Mouse (Mus musculus): ENCODE data around the gene Lsm7.

The Lsm7 gene

DNA sequence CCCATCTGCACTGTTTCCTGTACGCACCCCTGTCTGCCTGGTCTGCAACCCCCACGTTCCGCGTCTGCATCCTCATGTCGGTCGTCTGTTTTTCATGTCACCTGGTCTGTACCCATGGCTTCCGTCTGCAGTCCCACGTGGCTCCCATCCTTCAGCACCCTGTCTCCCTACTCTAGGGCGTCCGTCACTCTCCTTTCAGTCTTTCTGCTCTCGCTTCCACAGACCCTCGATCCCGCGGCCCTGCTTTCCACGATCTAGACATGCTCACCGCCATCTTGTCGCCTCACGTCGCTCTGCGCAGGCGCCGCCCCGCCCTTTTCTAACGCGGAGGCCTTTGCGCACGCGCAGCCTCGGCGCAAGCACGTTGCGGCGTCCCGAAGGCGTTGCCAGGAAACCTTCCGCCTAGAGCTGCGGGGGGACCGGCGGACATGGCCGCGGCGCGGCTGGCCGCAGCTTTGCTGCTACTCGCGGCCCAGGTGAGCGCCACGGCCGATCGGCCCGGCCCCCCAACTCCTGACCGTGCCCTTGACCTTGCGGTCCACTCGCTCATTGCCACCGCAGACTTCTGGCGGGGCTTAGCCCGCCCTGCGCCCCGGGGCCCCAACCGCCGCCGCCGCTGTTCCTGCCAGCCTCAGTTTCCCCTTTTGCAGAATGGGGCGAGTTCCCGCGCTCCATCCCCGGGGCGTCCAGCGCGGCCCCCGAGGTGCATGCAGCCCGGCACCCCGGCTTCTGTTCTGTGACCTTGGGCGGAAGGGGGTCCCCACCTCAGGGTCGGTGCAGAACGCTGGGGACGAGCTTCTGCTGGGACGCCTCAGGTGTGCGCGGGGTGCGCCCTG, at the start of gene Lsm7, which contains the start of gene Sppl2b:
Gene Lsm7, minus strand, starts transcription at position 297 of the 836 bp plus-strand sequence.
Gene Sppl2b, plus strand, starts transcription at position 363 of the 836 bp plus-strand sequence.
- peak; percentile 97 to 98 for DNase-seq (ENCODE audit: low spot score in 2 of 2)

DNA sequence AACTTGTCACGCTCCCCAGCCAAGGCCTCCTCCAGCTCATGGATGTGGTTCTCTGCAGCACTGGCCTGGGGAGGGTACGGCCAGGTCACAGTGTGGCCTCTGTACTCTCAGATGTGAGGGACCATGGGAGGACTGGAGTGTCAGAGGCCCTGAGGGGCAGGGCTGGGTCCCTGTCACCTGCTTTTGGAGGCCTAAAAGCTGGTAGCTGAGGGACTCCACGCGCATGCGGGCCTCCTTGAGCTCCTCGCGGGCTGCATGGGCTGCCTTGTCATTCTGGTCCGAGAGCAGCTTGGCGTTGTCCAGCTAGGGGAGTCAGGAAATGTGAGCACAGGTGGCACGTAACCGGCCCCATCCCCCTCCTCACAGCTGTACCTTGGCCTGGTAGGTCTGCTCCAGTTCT, 49.7 kb upstream of the Lsm7 start:
- DNase-seq (ENCODE audit: low spot score in 2 of 2) = no peak

DNA sequence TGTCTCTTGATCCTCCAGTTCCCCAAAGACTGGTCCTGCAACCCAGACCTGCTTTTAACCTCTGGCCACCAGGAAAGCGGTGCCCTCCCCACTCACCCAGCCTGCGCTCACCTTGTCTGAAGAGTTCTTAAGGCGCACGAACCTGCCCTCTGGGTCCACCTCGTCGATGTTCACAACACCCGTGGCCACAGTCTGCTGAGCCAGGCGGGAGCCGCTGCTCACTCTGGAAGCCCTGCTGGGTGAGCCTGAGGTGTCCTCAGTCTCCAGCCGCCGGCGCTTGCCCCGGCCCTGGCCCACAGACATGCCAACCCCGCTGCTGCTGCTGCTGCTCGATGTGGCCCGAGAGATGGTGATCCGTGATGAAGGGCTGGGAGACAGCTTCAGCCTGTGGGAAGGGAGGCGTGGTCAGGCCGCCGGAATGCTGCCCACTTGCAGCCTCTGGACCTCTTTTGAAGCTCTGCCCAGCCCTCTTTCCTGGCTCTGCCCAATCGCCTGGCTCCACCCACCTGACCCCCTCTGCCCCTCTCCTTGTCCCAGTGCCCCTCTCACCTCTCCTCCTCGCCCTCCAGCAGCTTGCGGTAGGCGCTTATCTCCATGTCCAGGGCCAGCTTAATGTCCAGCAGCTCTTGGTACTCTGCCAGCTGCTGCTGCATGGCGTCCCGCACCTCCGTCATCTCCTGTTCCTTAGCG, 49.1 kb upstream of the Lsm7 start:
- no peak for DNase-seq (ENCODE audit: low spot score in 2 of 2)

DNA sequence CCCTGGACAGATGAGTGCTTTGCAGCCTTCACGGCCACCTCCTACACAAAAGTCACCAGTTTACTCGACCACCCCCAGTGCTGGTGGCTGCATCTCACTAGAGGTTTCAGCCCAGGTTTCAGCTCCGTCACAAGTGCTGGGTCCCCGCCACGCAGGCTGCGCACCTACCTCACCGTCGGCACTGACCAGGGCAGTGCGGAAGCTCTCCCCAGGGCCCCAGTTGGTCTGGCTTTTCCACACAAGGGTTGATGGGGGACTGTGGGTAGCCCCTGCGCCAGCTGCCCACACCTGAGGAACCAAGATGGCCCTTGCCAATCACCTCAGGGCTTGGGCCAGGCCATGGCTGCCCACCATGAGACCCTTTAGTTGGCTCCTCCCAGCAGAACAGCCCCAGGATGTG, 48.3 kb upstream of the Lsm7 start:
- no peak for DNase-seq (ENCODE audit: low spot score in 2 of 2)

DNA sequence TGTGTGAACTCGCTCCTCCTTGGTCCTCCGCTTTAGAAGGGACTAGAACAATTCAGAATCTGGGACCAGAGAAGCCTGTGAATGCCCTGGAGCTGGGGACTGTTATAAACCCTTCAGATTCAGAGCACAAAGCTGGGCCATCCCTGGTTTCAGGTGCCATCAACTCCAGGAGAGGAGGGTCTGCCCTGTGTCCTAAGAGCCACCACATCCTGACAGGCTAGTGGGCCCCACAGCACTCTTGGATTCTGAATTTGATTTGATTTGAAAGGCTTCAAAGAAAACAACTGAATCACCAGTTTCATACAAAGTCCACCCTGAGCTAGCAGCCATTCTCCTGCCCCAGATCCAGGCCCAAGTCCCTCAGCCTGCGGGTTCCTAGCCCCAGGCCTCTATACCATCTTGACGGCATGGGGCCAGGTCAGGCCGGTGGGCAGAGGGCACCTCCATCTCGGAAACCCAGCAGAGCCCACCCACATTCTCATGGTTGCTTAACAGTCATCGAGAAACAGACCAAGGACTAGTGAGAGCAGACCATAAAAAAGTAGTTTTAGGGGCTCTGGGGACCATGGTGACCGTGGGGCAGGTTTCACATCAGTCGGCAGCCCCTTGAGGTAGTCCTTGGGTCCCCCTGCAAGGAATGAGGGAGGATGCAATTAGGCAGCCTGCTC, 47.4 kb upstream of the Lsm7 start:
- no peak for DNase-seq (ENCODE audit: low spot score in 2 of 2)

DNA sequence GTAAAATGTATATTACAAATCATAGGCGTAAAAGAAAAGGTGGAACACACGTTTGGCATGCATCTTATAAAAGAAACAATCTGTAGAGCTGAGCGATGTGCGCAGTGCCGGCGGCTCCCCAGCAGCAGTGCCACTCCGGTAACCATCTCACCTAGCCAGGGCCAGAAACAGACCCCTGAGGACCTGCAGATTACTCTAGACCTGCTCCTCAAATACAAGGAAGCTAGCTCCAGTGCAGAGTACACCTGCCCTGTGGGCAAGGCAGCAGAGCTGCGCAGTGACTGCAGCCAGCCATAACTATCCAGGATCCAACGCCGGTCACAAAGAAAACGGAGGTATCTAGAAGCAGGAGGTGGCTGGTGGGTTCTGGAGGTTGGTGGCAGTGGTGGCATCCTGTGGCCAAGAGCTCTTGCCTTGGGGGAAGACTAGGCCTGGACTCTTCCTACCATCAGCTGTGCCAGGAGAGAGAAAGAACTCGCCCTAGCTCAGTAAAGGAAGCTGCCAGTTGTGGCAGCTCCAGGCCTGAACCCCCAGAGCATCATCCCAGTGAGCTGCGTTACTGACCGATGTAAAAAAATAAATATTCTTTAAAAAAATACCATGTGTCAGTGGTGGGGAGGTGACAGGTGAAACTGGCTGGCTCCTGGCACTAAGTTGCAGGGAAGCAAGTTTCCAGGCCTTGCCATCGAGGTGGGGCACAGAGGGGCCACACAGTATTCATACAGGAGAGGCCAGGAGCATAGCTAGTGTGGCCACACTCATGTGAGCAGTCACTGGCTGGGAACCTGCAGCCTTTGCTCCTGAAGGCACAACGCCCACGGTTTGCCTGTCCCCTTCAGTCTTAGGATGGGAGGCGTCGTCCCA, 46.6 kb upstream of the Lsm7 start:
- no peak for DNase-seq (ENCODE audit: low spot score in 2 of 2)

DNA sequence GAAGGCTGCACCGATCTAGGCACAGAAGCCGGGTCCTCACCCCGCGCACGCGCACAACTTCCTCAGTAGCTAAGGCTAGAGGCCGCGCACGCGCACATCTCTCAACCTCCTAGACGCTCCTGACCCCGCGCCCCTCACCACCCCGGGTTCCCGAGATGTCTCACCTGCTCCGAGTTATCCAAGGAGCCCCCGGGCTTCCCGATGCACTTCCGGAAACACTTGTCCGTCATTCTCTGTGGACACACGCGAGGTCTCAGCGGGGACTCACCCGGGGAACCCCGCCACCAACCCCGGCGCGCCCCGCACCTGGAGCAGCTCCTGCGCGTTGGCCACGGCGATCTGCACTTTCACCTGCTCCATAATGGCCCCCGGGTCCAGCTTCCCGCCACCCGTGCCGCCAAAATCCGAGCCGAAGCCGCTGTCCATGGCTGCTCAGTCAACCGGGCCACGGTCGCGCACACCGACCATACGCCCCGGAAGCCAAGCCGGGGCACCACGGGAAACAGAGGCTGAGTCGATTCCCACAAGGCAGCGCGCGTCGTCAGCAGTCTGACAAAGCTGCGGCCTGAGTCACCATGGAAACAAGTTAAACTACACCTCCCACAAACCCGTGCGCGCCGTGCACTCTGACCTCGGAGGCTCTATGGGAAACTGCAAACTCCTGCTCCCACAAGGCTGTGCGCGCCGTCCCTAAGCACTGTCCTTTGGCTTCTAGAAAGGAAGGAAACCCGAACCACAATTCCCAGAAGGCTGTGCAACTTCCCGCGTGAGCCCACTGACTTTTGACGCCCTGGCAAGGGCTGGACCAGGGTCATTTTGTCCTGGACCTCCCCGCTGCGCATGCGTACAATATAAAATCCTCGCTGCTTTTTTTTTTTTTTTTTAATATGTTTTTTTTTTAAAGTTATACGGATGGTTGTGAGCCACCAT, 45.6 kb upstream of the Lsm7 start, which contains the start of gene Timm13:
Gene Timm13, minus strand, starts transcription at position 652 of the 930 bp plus-strand sequence.
- peak; percentile 95 to 96 for DNase-seq (ENCODE audit: low spot score in 2 of 2)

DNA sequence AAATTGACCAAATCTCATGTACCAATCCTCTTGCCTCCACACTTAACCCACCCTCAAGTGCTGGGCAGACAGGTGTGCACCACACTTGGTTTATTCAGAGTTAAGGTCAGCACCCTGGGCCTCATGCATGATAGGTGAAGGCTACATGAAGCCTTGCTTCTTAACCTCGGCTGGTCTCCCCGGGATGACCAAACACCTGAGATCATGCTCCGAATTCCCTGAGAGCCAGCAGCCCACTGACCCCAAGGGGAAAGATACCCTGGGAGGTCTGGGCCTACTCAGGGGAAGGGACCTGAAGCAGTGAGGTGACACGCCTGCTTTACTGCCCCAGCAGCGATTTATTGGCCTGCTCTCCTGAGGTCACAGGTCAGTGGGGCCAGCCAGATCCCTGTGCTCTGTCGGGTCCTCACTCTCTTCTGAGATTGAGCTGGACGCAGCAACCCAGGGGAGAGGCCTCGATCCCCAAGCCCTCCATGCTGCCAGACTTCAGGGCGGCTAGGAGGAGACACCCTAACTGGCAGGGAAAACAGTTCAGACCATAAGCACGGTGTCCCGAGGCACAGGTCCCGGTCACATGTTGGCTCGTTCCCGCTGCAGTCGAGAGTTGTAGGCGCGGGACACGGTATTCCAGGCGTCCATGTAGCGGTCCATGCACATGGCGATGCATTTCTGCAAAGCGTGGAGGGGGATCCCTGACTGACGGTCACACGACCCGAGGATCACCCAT, 44.7 kb upstream of the Lsm7 start:
- no peak for DNase-seq (ENCODE audit: low spot score in 2 of 2)

DNA sequence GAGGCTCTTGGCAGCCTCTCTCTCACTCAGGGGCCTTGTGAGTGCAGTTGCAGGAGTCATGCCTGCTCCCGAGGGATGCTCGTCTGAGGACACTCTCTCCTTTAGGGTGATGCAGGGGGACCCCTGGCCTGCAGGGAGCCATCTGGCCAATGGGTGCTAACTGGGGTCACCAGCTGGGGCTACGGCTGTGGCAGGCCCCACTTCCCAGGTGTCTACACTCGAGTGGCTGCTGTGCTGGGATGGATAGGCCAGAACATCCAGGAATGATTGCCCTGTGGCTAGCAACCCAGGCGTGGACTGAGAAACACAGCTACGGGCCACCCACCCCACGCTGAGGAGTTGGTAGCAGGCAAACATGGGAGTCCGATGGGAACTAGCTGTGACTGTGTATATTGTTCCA, 44.1 kb upstream of the Lsm7 start:
- no peak for DNase-seq (ENCODE audit: low spot score in 2 of 2)

DNA sequence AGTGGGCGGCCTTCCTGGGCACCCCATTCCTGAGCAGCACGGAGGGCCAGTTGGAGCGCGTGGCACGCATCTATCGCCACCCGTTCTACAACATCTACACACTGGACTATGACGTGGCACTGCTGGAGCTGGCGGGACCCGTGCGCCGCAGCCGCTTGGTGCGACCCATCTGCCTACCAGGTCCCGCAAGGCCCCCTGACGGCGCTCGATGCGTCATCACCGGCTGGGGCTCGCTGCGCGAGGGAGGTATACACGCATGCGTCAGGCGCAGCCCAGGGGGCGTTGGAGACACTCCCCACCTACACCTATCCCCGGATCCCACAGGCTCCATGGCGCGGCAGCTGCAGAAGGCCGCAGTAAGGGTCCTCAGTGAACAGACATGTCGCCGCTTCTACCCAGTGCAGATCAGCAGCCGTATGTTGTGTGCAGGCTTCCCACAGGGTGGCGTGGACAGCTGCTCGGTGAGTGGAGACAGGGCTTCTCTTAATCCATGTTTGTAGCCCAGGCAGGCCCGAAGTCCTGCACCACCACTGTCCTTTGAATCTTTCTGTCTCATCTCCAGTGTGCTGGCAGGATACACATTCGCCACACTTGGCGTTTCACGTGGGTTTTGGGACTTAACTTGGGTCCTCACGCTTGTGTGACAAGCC, 43.0 kb upstream of the Lsm7 start:
- DNase-seq (ENCODE audit: low spot score in 2 of 2) = no peak

DNA sequence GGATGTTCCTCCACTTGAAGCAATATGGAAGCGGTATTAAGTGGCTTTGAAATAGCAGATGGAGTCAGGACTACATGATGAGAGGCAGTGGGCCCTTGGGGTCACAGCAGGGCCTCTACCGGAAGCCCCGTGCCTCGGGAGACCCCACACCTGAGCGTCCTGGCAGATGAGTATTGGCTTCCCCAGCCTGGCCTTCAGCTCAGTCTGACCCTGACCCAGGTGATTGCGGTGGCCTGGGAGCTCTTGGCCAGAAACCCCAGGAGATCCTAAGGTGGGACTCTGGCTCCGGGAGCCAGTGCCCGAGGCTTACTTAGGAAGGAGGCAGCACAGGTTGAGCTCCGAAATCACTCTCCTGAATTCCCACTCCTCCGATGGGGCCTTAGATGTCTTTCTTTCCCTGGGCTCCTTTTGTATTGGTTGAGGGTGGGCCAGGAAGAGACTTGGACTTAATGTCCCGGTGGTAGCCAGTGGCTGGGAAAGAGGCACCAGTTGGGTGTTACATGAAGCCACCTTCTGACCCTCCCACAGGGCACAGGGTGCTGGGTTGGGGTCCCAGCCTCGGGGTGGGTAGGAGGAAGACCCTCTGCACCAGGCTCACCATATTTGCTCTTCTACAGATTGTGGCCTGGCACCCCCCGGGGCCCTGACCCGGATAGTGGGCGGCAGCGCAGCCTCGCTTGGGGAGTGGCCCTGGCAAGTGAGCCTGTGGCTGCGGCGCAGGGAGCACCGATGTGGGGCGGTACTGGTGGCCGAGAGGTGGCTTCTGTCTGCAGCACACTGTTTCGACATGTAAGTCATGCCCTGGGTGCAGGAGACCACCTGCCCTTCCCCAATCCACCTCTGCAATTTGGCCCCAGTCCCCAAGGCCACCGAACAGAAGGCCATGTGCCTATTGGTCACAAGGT, 41.8 kb upstream of the Lsm7 start:
- no peak for DNase-seq (ENCODE audit: low spot score in 2 of 2)

DNA sequence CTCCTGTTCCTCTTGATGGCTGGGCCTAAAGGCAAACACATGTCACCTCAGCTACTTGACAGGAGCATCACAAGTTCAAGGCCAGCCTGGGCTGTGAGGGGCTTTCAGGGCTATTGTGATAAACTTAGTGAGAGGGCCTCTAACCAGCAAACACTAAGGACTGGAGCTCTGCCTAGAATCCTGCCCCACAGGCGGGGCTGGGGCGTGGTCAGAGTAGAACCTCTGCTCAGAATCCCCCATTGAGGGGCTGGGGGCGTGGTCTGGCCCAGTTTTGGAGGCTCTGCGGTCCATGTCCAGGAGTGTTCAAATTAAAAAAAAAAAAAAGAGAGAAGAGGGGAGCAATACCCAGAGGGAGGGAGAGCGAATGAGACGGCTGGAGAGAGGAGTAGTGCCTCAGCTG, 40.7 kb upstream of the Lsm7 start:
- no peak for DNase-seq (ENCODE audit: low spot score in 2 of 2)

DNA sequence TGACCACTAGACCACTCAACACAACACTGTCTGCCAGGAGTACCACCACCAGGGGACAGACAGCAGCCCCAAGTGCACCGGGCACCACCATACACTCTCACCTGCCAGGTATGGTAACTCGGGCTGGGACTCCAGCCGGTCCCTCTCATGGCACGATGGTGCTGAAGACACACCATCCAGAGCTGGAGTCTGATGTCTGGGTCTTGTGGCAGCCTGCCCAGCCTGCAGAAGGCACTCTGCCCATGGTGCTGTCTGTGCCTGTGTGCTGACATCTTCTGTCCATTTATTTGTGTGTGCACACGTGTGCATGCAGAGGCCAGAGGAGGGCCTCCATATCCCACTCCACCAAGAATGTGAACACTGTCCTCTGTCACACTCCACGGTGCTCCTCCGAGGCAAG, 40.1 kb upstream of the Lsm7 start:
- no peak for DNase-seq (ENCODE audit: low spot score in 2 of 2)

DNA sequence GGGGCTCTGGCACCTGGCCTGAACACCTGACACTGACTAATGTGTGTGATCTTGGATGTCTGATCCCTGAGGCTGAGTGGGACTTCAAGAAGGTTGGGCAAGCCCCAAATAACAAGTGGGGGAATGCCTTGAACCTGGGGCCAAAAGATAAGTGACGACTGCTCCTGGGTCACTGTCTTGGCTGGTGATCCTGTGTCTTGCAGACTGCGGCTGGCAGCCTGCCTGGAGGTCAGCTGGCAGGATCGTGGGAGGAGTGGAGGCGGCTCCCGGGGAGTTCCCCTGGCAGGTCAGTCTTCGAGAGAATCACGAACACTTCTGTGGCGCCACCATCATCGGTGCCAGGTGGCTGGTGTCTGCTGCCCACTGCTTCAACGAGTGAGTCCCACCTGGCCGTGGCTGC, 32.2 kb upstream of the Lsm7 start:
- no peak for DNase-seq (ENCODE audit: low spot score in 2 of 2)

DNA sequence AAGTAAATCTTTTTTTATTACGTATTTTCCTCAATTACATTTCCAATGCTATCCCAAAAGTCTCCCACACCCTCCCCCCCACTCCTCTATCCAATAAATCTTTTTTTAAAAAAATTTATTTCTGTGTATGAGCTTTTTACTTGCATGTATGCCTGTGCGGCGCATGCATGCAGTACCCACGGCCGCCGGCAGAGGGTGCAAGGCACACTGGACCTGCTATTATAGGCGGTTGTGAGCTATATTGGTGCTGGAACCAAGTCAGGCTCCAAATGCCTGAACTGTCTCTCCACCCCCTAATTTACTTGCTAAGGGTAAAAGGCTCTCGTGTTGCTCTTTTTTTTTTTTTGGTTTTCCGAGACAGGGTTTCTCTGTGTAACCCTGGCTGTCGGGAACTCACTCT, 26.3 kb upstream of the Lsm7 start:
- DNase-seq (ENCODE audit: low spot score in 2 of 2) = peak; percentile 72 to 84

DNA sequence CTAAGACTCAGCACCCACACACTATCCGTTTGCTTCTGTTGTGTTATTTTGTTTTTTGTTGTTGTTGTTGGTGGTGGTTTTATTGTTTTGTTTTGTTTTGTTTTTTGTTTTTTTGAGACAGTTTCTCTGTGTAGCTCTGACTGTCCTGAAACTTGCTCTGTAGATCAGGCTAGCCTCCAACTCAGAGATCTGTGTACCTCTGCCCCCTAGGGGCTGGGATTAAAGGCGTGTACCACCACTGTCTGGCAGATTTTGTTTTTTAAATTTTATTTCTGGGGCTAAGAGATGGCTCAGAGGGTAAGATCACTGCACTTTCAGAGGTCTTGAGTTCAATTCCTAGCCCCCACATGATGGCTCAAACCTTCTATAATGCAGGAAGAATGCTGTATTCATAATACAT, 25.9 kb upstream of the Lsm7 start:
- DNase-seq (ENCODE audit: low spot score in 2 of 2) = no peak

DNA sequence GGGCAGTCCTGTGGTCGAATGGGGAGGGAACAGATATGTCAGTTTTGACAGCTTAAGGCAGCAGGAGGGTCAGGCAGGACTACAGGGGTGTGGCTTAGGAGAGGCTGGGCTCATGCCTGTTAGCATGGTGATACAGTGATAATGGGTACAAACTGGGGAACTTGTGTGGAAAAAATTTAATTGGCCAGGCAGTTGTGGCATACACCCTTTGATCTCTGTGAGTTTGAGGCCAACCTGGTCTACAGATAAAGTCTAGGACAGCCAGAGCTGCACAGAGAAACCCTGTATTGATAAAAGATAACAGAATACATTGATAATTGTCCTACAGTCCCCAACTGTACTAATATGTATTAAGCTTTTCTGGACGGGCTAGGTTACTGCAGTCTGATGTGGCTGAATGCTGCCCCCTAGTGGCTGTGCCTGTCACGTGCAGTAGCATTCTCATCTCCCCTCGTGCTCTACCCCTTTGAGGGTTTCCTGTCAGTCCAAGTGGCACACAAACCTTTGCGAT, 25.2 kb upstream of the Lsm7 start:
- peak; percentile 70 to 80 for DNase-seq (ENCODE audit: low spot score in 2 of 2)

DNA sequence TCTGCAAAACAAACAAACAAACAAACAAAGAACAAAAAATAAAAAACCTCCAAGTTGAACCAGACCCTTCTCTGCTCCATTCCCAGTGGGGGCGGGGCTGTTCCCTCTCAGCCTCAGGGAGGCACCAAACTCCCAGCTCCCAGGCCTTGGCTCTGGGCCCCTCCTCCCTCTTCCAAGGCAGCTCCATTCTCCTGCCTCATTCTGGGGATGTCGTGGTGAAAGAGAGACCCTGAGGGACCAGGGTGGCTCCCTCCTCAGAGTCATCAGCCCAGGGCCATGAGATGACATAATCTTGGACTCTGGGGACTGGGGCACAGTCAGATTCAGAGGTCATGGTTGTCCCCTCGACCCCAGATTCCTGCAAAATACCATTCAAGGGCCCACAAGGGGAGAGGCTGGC, 21.6 kb upstream of the Lsm7 start:
- no peak for DNase-seq (ENCODE audit: low spot score in 2 of 2)

Data from natural killer cell, adult 2 months (primary cell).